Mouse (Mus musculus) Patski (cell line): Measurements from ENCODE around the gene 1110057P08Rik. TPM values are rescaled to one million over a fixed set of nuclear protein-coding genes. Genes with fewer than 3 reads are reported as not detected.
A peak's percentile ranks its signal among the peaks of the same experiment; 100 is the strongest.
"Not testable (repeated sequence)": the region's sequence is repeated elsewhere in the genome, so short reads cannot be mapped to it uniquely, and the experiment has no call there.

Source experiments
- ATAC-seq: fragments of 100-300 bp; one replicate; pipeline ENCODE4 v1.8.0; 2021
- CTCF ChIA-PET: fragments of 350-600 bp; sonication (Branson Sonifier 250); formaldehyde crosslinking; loops from one replicate; lab custom pipeline; 2022; ENCODE audit warnings: inconsistent platforms; lab: Charles Lee
- POLR2A ChIA-PET: fragments of 350-600 bp; sonication (Branson Sonifier 250); formaldehyde crosslinking; loops from one replicate; lab custom pipeline; 2022; ENCODE audit warnings: antibody characterized with exemption, inconsistent platforms; lab: Charles Lee
- DNase-seq: peaks from one replicate; pipeline ENCODE4 v3.0.0-alpha.2; 2011; ENCODE audit warnings: low read depth, low spot score
- H3K27me3 ChIP-seq: fragments of 371-371 bp; one replicate; pipeline ENCODE4 v1.5.1; 2021
- CTCF ChIP-seq: fragments of 100-300 bp; IDR thresholded peaks from one replicate; pipeline ENCODE4 v1.5.1; 2021
- in situ Hi-C: fragments of 300-500 bp; cut with MboI; formaldehyde crosslinking; loops from 3 replicates; pipeline ENCODE4 v1.11.1; 2018; ENCODE audit warnings: low pct_unique_long_range_greater_than_20kb, mixed read lengths
- polyA plus RNA-seq: library from polyadenylated mRNA; unstranded; gene quantifications from one replicate; pipeline ENCODE4 v1.2.3, GENCODE M21; 2021

The 1110057P08Rik gene
- not detected for polyA plus RNA-seq

DNA sequence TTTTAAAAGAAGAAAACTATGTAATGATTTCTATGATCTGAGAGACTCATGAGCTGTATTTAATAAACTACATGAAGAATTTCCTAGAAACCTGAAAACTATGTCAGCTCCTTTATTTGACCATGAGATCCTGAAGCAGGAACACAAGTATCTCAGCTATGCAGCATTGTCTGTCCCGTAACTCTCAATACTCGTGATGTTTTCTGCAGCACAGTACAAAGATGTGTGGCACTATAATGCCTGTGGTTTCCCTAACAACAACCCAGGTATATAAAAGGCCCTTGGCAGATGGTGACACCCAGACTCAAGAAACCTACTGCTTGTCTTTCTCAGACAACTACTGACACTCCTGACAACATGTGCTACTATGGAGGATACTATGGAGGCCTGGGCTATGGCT, at the start of gene 1110057P08Rik:
1110057P08Rik (plus strand) TSS at position 301 of the 400 bp plus-strand sequence.
- H3K27me3 ChIP-seq = no peaks in the 10 kb centered on the region
- ChIA-PET CTCF (interaction anchor here (1.0 kb wide), 1 partner anchor 14 kb away, joined by 4 read pairs; no protein-coding TSS in a partner anchor), POLR2A (interaction anchor here (0.7 kb wide), 1 partner anchor 682 kb away, joined by 3 read pairs; no protein-coding TSS in a partner anchor)
- no peak for TF ChIP-seq CTCF
- ATAC-seq = no peak
- no peak for DNase-seq
- in situ Hi-C loops = no loop called here

DNA sequence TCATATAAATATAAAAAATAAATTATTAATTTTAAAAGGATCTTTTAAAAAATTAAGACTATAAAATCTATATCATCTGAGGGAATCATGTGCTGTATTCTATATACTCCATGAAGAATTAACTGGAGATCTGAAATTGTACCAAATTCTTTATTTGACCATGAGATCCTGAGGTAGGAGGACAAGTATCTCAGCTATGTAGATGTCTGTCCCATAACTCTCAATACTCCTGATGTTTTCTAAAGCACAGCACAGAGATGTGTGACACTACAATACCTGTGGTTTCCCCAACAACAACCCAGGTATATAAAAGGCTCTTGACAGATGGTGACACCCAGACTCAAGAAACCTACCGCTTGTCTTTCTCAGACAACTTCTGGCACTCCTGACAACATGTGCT, 34.0 kb upstream of the 1110057P08Rik start, which contains the start of gene Gm6358:
Gm6358 (plus strand) TSS at position 301 of the 400 bp plus-strand sequence.
- no peak for TF ChIP-seq CTCF
- CTCF ChIA-PET = no interaction called here
- in situ Hi-C loops = no loop called here
- no peaks in the 10 kb centered on the region for H3K27me3 ChIP-seq
- ATAC-seq = no peak
- POLR2A ChIA-PET = no interaction called here
- no peak for DNase-seq

DNA sequence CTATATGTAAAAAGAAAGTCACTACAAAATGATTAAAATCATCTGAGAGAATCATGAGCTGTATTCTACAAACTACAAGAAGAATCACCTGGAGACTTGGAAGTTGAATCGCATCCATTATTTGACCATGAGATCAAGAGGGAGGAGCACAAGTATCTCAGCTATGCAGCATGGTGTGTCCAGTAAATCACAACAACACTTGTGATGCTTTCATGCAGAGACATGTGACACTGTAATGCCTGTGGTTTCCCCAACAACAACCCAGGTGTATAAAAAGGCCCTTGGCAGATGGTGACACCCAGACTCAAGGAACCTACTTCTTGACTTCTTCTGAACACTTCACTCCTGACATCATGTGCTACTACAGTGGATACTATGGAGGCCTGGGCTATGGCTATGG, 23.7 kb upstream of the 1110057P08Rik start, which contains the start of gene Gm10061:
Gm10061 (plus strand) TSS at position 301 of the 400 bp plus-strand sequence.
- ChIA-PET CTCF (no interaction called here), POLR2A (no interaction called here)
- ATAC-seq (no peak), DNase-seq (no peak)
- no peak for TF ChIP-seq CTCF
- in situ Hi-C loops = no loop called here
- no peaks in the 10 kb centered on the region for H3K27me3 ChIP-seq

GRCm38 (mm10) chr16:89157652-89158051, 16.9 kb upstream of the 1110057P08Rik start, which contains the start of gene Gm9789:
TSS of gene Gm9789 (plus strand) at chr16:89157952.
- ChIA-PET CTCF (no interaction called here), POLR2A (no interaction called here)
- no peaks in the 10 kb centered on the region for H3K27me3 ChIP-seq
- in situ Hi-C loops = no loop called here
- ATAC-seq (no peak), DNase-seq (no peak)
- TF ChIP-seq CTCF = no peak

DNA sequence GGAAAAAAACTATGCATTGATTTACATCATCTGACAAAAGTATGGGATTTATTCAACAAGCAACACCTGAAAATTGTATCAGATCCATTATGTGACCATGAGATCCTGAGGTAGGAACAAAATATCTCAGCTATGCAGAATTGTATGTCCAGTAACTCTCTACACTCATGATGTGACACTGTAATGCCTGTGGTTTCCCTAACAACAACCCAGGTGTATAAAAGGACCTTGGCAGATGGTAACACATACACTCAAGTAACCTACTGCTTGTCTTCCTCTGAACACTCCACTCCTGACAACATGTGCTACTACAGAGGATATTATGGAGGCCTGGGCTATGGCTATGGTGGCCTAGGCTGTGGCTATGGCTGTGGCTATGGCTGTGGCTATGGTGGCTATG, 5.3 kb upstream of the 1110057P08Rik start, which contains the start of gene Gm7735:
Gm7735 (plus strand) TSS at position 301 of the 400 bp plus-strand sequence.
- DNase-seq, ATAC-seq, in situ Hi-C loops, H3K27me3 ChIP-seq, CTCF ChIA-PET: not testable (repeated sequence)
- POLR2A ChIA-PET = interaction anchor here (0.6 kb wide), 1 partner anchor 192 kb away, joined by 5 read pairs; no protein-coding TSS in a partner anchor

- POLR2A ChIA-PET = no interaction called here
- DNase-seq = no peak
These were observed 14.1 kb downstream of the 1110057P08Rik start for GRCm38 (mm10) chr16:89188621-89189020.

DNA sequence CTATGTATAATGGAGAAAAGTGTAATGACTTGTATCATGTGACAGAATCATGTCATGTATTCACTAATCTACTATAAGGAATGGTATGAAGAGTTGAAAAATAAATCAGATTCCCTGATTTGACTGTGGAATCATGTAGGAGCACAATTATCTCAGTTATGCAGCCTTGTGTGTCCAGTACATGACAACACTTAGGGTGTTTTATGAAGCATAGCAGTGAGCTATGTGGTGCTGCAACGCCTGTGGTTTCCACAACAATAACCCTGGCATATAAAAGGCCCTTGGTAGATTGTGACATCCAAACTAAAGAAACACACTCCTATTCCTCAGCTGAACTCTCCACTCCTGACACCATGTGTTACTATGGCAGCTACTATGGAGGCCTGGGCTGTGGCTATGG, 31.0 kb downstream of the 1110057P08Rik start, which contains the start of gene Krtap20-2:
Krtap20-2 (plus strand) TSS at position 301 of the 400 bp plus-strand sequence.
- ATAC-seq = no peak

More at GRCm38 (mm10) chr16:89188621-89189020, 14.1 kb downstream of the 1110057P08Rik start:
- CTCF ChIA-PET = interaction anchor here (1.4 to 1.6 kb wide), 2 partner anchors 14 to 17 kb away, joined by 4 read pairs; partner anchors contain the start of genes 1110057P08Rik and Krtap20-2
- TF ChIP-seq CTCF = peak; percentile 10
- ATAC-seq = no peak
- H3K27me3 ChIP-seq = no peaks in the 10 kb centered on the region
- in situ Hi-C loops = no loop called here

More for the DNA sequence above, 31.0 kb downstream of the 1110057P08Rik start, which contains the start of gene Krtap20-2:
- H3K27me3 ChIP-seq = no peaks in the 10 kb centered on the region
- POLR2A ChIA-PET = no interaction called here
- CTCF ChIA-PET = interaction anchor here (0.9 kb wide), 1 partner anchor 17 kb away, joined by 4 read pairs; no protein-coding TSS in a partner anchor
- in situ Hi-C loops = no loop called here
- TF ChIP-seq CTCF = no peak
- no peak for DNase-seq

Other genes starting within 250 kb of the 1110057P08Rik start
- gene Krtap19-9b, start 242.5 kb upstream of the 1110057P08Rik start, polyA plus RNA-seq = not detected
- gene Krtap16-3, start 211.9 kb upstream of the 1110057P08Rik start, polyA plus RNA-seq = not detected
- gene Krtap22-2, start 164.0 kb upstream of the 1110057P08Rik start, polyA plus RNA-seq = not detected
- not detected for gene Gm10229, start 159.5 kb upstream of the 1110057P08Rik start, polyA plus RNA-seq
- gene Krtap6-1, start 143.0 kb upstream of the 1110057P08Rik start, polyA plus RNA-seq = not detected
- not detected for gene Gm10228, start 133.3 kb upstream of the 1110057P08Rik start, polyA plus RNA-seq
- not detected for gene Krtap6-5, start 126.9 kb upstream of the 1110057P08Rik start, polyA plus RNA-seq
- not detected for gene 1110025L11Rik, start 110.7 kb upstream of the 1110057P08Rik start, polyA plus RNA-seq
- not detected for gene Krtap6-3, start 90.7 kb upstream of the 1110057P08Rik start, polyA plus RNA-seq
- not detected for gene Gm6358, start 33.9 kb upstream of the 1110057P08Rik start, polyA plus RNA-seq
- not detected for gene Gm10061, start 23.6 kb upstream of the 1110057P08Rik start, polyA plus RNA-seq
- not detected for gene Gm9789, start 16.8 kb upstream of the 1110057P08Rik start, polyA plus RNA-seq
- gene Gm7735, start 5.2 kb upstream of the 1110057P08Rik start, polyA plus RNA-seq = not detected
- not detected for gene Krtap20-2, start 31.1 kb downstream of the 1110057P08Rik start, polyA plus RNA-seq
- gene Krtap21-1, start 229.1 kb downstream of the 1110057P08Rik start, polyA plus RNA-seq = not detected
- not detected for gene Krtap6-2, start 245.4 kb downstream of the 1110057P08Rik start, polyA plus RNA-seq